Mouse (Mus musculus): Measurements from ENCODE around the gene Tial1. TPM values are rescaled to one million over a fixed set of nuclear protein-coding genes. Genes with fewer than 3 reads are reported as not detected.

The Tial1 gene
- polyA plus RNA-seq (2016; fragmentation: Nextera tagmentation; extraction: Ambion mirVana) = 35.5 and 36.0 TPM in 2 replicates

DNA sequence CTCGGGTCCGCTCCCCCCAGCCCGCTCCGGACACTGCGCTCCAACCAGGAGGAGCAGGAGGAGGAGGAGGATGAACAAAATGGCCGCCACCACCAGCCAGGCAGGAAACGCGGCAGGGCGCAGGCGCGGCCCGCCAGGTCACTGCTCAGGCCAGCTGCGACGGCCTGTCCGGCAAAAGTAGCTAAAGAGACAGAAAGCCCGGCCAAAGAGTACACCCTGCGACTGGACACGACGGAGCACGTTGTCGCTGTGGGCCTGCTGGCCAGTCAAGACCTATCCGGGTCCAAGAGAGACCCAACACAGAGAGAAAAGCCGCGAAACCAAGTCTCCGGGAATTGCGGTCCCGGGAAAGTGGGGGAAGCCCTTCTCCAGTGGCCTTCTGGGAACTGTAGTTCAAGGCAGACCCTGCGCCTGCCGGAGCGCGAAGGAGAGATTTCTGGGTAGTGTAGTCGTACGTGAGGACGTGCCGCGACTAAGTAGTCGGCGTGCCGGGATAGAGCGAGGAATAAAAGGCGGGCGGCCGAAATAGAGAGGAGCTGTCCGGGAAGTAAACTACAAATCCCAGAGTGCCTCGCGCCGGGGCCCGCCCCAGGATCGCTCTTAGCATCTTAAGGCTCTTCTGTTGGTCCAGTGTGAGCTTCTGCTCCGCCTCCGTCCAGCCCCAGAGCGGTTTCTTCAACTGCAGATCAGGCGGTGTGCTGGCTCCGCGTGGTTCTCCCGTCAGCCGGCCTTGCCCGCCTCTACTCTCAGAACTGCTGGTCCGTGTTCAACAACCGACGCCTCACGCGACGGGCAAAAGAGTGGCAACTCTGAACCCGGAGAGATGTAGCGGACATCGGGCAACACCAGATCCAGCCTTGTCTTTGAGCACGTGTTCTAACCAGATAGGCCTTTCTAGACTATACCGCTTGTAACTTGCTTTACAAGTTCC, at the start of gene Tial1:
Gene Tial1, minus strand, starts transcription at position 433 of the 931 bp plus-strand sequence.
- ATAC-seq (ENCODE audit: insufficient number of reproducible peaks, insufficient read depth, low FRiP score, low TSS enrichment, low read depth) = peak; percentile 99
- Histone ChIP-seq H3K4me2 (peak within 1 kb of the TSS; percentile 79), H3K9me3 (no peaks in the 10 kb centered on the region), H3K4me1 (replicated peaks) (peaks cover 12% of the 10 kb centered on the region), H3K36me3 (no peaks in the 10 kb centered on the region), H3K27ac (peak within 1 kb of the TSS; percentile 95), H3K9ac (replicated peaks) (peak within 1 kb of the TSS; percentile 92), H3K27me3 (no peaks in the 10 kb centered on the region), H3K4me3 (replicated peaks) (peak within 1 kb of the TSS; percentile 86)
- WGBS = under 1% methylated on average over 69 of the region's 69 CpGs

DNA sequence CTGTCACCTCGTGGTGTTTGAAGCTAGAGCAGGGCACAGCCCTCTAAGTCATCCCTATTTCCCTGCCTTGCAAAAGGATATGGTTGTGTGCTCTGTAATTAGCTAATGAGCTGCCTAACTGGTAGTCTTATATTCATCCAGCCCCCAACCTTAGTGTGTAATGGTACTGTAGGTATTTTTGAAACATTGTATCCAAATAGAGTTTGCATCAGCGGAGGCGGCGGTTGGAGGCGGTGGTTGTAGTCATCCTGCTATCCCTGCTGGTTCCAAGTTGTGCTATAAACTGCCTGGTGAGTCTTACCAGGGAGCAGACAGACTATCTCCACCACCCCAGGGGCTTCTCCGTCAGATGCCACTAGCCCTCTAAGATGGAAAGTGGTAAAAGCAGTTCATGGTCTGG, 42.6 kb upstream of the Tial1 start:
- peaks cover 27% of the 10 kb centered on the region for H3K4me1 ChIP-seq (replicated peaks)
- H3K4me2 ChIP-seq = no peak overlapping the region
- H3K9ac ChIP-seq (replicated peaks) = no peak overlapping the region
- H3K27ac ChIP-seq = no peak overlapping the region
- no peak overlapping the region for H3K4me3 ChIP-seq (replicated peaks)
- no peaks in the 10 kb centered on the region for H3K27me3 ChIP-seq
- no peaks in the 10 kb centered on the region for H3K9me3 ChIP-seq
- WGBS = 86% methylated on average over 6 of the region's 6 CpGs
- H3K36me3 ChIP-seq = no peaks in the 10 kb centered on the region
- ATAC-seq (ENCODE audit: insufficient number of reproducible peaks, insufficient read depth, low FRiP score, low TSS enrichment, low read depth) = no peak

DNA sequence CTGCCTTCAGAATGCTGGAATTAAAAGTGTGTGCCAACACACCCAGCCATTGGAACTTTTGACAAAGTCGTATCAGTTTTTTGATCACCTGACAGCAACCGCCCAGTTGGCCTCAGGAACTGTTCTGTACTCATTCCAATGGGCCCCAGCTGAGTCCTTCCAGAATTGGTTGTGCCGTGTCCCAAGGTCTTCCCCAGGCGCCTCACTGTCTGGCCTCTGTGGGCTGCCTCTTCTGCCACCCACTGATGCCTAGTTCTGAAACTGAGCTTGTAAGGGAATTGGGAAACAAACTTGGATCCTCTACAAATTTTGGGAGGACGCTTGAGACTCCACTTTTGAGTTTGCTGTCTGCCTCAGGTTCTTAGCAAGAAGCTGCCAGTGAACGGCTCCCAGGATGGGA, 38.3 kb upstream of the Tial1 start:
- Histone ChIP-seq H3K36me3 (no peaks in the 10 kb centered on the region), H3K4me1 (replicated peaks) (no peaks in the 10 kb centered on the region), H3K9ac (replicated peaks) (no peak overlapping the region), H3K9me3 (no peaks in the 10 kb centered on the region), H3K27ac (no peak overlapping the region), H3K27me3 (no peaks in the 10 kb centered on the region), H3K4me2 (no peak overlapping the region), H3K4me3 (replicated peaks) (no peak overlapping the region)
- ATAC-seq (ENCODE audit: insufficient number of reproducible peaks, insufficient read depth, low FRiP score, low TSS enrichment, low read depth) = no peak
- 77% methylated on average over 6 of the region's 6 CpGs for WGBS

DNA sequence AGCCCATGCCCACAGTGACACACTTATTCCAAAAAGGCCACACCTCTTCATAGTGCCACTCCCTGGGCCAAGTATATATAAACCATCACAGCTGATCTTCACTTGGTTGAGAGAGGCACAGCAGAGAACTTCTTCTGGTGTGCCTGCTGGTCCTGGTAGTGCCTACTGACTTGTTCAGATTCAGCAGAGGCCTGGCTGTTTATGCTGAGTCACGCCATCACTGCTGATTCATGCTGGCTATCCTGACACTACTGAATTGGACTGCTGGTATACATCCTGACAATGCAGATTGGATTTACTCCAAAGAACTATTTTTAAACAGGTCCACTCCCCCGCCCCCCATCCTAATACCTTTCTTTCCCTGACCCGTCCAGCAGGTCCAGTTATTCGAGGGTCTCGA, 33.0 kb upstream of the Tial1 start:
- Histone ChIP-seq H3K27me3 (no peaks in the 10 kb centered on the region), H3K27ac (no peak overlapping the region), H3K4me1 (replicated peaks) (no peaks in the 10 kb centered on the region), H3K4me2 (no peak overlapping the region), H3K36me3 (no peaks in the 10 kb centered on the region), H3K9me3 (no peaks in the 10 kb centered on the region), H3K4me3 (replicated peaks) (no peak overlapping the region), H3K9ac (replicated peaks) (no peak overlapping the region)
- 88% methylated on average over 5 of the region's 5 CpGs for WGBS
- ATAC-seq (ENCODE audit: insufficient number of reproducible peaks, insufficient read depth, low FRiP score, low TSS enrichment, low read depth) = no peak

DNA sequence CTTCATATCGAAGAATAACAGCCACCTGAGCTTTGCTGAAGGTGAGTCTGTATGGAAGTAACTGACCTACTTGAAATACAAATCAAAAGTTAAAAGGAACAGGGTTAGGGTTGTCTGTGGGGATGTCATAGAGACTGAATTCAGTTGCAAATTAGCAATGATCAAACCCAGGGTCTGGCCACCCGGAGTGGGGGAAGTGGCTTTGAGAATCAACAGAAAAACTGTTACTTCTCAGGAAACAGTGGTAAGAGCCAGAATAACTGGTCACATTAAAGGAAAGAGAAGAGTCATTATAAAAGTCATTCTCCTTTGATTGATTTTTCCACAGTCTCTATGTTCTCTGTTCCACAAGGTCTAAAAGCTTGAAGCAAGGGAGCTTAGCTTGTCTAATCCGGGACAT, 27.5 kb upstream of the Tial1 start:
- no peak for ATAC-seq (ENCODE audit: insufficient number of reproducible peaks, insufficient read depth, low FRiP score, low TSS enrichment, low read depth)
- Histone ChIP-seq H3K4me2 (no peak overlapping the region), H3K36me3 (no peaks in the 10 kb centered on the region), H3K27ac (no peak overlapping the region), H3K27me3 (no peaks in the 10 kb centered on the region), H3K9me3 (peaks cover 28% of the 10 kb centered on the region), H3K4me1 (replicated peaks) (no peaks in the 10 kb centered on the region), H3K4me3 (replicated peaks) (no peak overlapping the region), H3K9ac (replicated peaks) (no peak overlapping the region)
- WGBS = 92% methylated on average over 3 of the region's 3 CpGs

DNA sequence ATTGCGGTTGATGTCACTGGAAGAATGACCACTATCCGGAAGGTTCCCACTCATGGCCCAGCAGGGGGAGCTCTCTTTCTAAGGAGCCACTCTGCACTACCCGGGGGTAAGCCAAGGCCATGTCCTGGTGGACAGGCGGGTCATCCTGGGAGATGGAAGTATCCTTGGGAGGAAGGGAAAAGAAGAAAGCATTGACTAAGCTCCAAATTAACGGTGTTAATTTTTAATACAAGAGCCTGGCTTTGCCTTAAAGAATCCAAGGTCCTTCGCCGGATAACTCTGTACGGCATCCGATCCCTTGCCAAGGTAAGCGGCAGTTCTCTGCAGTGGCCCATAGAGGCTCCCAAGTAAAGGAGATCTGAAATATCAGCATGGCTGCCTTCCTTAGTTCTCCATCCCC, 12.8 kb upstream of the Tial1 start:
- Histone ChIP-seq H3K4me1 (replicated peaks) (no peaks in the 10 kb centered on the region), H3K36me3 (no peaks in the 10 kb centered on the region), H3K9me3 (no peaks in the 10 kb centered on the region), H3K4me2 (no peak overlapping the region), H3K27me3 (no peaks in the 10 kb centered on the region), H3K27ac (no peak overlapping the region), H3K4me3 (replicated peaks) (no peak overlapping the region), H3K9ac (replicated peaks) (no peak overlapping the region)
- ATAC-seq (ENCODE audit: insufficient number of reproducible peaks, insufficient read depth, low FRiP score, low TSS enrichment, low read depth) = no peak
- 37% methylated on average over 10 of the region's 10 CpGs for WGBS

DNA sequence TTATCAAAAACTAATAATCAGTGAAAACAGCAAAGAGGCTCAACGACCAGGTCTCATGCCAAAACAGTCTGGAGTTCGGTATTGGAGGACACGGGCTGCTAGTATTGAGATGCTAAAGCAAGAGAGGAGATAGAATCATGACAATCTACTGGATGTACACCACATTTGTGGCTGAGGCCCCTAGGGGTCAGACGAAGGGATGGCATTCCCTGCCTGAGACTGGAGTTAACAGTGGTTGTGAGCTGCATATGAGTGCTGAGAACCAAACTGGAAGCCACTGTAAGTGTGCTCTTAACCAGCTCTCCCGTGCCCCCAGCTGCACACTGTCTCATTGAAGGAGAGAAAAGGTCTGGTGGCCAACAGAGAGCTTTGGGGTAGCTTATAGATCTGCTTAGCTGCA, 889 bp upstream of the Tial1 start:
- no peak for ATAC-seq (ENCODE audit: insufficient number of reproducible peaks, insufficient read depth, low FRiP score, low TSS enrichment, low read depth)
- H3K36me3 ChIP-seq = no peaks in the 10 kb centered on the region
- WGBS = 72% methylated on average over 5 of the region's 5 CpGs
- H3K27ac ChIP-seq = no peak overlapping the region
- H3K9ac ChIP-seq (replicated peaks) = no peak overlapping the region
- H3K27me3 ChIP-seq = no peaks in the 10 kb centered on the region
- H3K4me2 ChIP-seq = peak overlapping the region; percentile 79
- H3K4me1 ChIP-seq (replicated peaks) = peaks cover 11% of the 10 kb centered on the region
- no peaks in the 10 kb centered on the region for H3K9me3 ChIP-seq
- H3K4me3 ChIP-seq (replicated peaks) = peak overlapping the region; percentile 86

DNA sequence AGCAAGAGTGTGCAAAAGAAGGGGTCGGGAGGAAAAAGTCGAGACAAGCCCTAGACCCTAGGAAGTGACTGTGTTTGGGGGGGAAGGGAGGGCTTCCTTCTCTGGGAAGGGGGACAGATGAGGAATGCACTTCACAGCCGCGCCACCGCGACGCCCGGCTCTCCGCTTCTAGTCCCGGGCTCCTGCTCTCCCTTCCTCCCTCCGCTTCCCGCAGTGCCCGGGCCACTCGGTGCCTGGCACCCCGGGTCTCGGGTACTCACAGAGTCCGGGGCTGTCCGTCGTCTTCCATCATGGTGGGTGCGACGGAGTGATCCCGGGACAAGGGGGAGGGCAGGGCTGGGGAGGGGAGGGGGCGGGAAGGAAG, 670 bp downstream of the Tial1 start:
- Histone ChIP-seq H3K9ac (replicated peaks) (peak overlapping the region; percentile 92), H3K4me1 (replicated peaks) (peaks cover 12% of the 10 kb centered on the region), H3K9me3 (no peaks in the 10 kb centered on the region), H3K36me3 (no peaks in the 10 kb centered on the region), H3K27ac (peak overlapping the region; percentile 95), H3K4me3 (replicated peaks) (peak overlapping the region; percentile 86), H3K4me2 (peak overlapping the region; percentile 79), H3K27me3 (no peaks in the 10 kb centered on the region)
- WGBS = under 1% methylated on average over 22 of the region's 23 CpGs
- peak; percentile 34 for ATAC-seq (ENCODE audit: insufficient number of reproducible peaks, insufficient read depth, low FRiP score, low TSS enrichment, low read depth)

DNA sequence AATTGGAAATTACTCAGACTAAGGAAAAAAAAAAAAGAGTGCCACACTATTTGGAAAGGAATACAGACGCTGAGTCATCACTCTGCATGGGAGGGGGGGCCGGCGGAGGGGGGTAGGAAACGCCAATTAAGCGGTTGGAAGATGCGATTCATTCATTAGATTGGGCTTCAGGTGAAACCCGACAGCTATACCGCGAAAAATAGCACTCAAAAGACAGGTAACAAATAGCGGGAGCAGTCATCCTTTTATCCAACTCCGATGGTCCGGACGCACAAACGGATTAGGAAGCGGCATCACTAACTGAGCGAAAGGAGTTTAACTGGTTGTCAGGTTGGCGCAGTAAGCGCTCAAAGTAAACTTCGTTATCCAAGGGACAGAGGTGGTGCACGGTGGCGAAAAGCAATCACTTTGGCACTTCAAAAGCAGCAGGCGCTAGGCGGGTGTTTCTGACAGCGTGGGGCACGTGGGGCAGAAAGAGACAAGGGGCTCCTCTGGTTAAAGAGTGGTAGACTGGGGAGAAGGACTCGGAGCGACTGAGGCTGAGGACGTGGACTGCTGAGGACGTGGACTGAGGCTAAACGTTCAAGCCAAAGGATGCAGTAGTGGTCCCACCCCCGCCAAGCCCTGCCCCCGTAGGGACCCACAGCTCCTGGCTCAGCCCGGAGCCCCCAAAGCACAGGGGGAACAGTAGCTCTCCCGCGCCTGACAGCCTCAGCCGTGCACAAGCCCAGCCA, 1.2 kb downstream of the Tial1 start:
- H3K27ac ChIP-seq = peak overlapping the region; percentile 95
- H3K27me3 ChIP-seq = no peaks in the 10 kb centered on the region
- peak overlapping the region; percentile 86 for H3K4me3 ChIP-seq (replicated peaks)
- H3K4me1 ChIP-seq (replicated peaks) = peaks cover 12% of the 10 kb centered on the region
- WGBS = under 1% methylated on average over 36 of the region's 36 CpGs
- no peaks in the 10 kb centered on the region for H3K36me3 ChIP-seq
- peak overlapping the region; percentile 79 for H3K4me2 ChIP-seq
- H3K9ac ChIP-seq (replicated peaks) = peak overlapping the region; percentile 92
- no peaks in the 10 kb centered on the region for H3K9me3 ChIP-seq
- ATAC-seq (ENCODE audit: insufficient number of reproducible peaks, insufficient read depth, low FRiP score, low TSS enrichment, low read depth) = no peak

DNA sequence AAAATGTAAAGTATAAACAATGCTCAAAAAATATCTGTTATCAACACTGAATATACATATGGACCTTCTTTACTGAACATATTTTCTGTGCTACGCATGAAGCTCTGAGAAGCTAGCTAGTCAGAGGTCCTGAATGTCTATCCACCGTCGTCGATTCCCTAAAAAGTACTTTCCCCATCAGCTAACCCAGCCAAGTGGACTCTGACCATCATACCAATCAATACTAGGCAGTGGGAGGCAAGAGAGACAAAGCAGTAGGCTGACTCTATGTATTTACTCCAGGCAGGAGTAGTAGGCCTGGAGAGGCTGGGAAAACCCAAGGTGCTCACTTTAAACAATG, 1.8 kb downstream of the Tial1 start:
- no peak for ATAC-seq (ENCODE audit: insufficient number of reproducible peaks, insufficient read depth, low FRiP score, low TSS enrichment, low read depth)
- Histone ChIP-seq H3K4me2 (peak overlapping the region; percentile 79), H3K4me3 (replicated peaks) (peak overlapping the region; percentile 86), H3K27me3 (no peaks in the 10 kb centered on the region), H3K27ac (no peak overlapping the region), H3K4me1 (replicated peaks) (peaks cover 12% of the 10 kb centered on the region), H3K9ac (replicated peaks) (peak overlapping the region; percentile 92), H3K36me3 (peaks cover 2% of the 10 kb centered on the region; the same call in 1 of the 2 replicates), H3K9me3 (no peaks in the 10 kb centered on the region)
- WGBS = 24% methylated on average over 4 of the region's 4 CpGs

DNA sequence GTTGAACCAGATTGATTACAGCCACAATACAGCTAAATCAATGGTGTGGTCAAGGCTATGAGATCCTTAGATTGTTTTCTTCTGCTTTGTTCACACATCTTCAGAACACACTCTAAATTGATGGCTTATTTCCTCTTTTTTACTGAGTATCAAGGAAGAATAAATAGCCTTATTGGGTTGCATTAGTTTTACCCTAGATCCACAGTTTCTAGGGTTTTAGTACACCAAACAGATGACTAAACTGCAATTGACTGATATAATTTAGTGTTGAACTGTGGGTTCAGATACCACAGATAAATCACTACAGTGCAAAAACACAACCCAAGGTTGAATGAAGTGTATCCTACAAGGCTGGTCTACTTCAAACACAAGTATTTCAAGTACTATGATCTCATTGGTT, 3.5 kb downstream of the Tial1 start:
- no peak overlapping the region for H3K4me3 ChIP-seq (replicated peaks)
- peaks cover 12% of the 10 kb centered on the region for H3K4me1 ChIP-seq (replicated peaks)
- no peak overlapping the region for H3K27ac ChIP-seq
- H3K27me3 ChIP-seq = no peaks in the 10 kb centered on the region
- no peak overlapping the region for H3K9ac ChIP-seq (replicated peaks)
- no peak overlapping the region for H3K4me2 ChIP-seq
- ATAC-seq (ENCODE audit: insufficient number of reproducible peaks, insufficient read depth, low FRiP score, low TSS enrichment, low read depth) = no peak
- H3K9me3 ChIP-seq = no peaks in the 10 kb centered on the region
- H3K36me3 ChIP-seq = peaks cover 20% of the 10 kb centered on the region
